Mouse (Mus musculus) subcutaneous adipose tissue, adult 2 months (tissue): ENCODE data around the gene Vmn1r85. TPM values are rescaled to one million over a fixed set of nuclear protein-coding genes. Genes with fewer than 3 reads are reported as not detected.

Source experiments
- polyA plus RNA-seq: library from polyadenylated mRNA; depleted of rRNA; stranded (reverse); fragments of >200 nt; gene quantifications from 2 replicates; pipeline ENCODE4 v1.2.3, GENCODE M21; 2012; ENCODE audit warnings: low replicate concordance; rRNA removed

Vmn1r85 gene
- not detected in 2 replicates for polyA plus RNA-seq

GRCm38 (mm10) chr7:13095073-13095472 lies at the start of gene Vmn1r85:
TSS of gene Vmn1r85 (minus strand) at chr7:13095173.

GRCm38 (mm10) chr7:13140057-13140456 lies 45.1 kb upstream of the Vmn1r85 start, which contains the start of gene Vmn1r87:
TSS of gene Vmn1r87 (minus strand) at chr7:13140157.

GRCm38 (mm10) chr7:13119817-13120216 lies 24.8 kb upstream of the Vmn1r85 start, which contains the start of gene Vmn1r86:
TSS of gene Vmn1r86 (minus strand) at chr7:13119917.

GRCm38 (mm10) chr7:13054287-13055010 lies 40.5 kb downstream of the Vmn1r85 start, which contains the start of gene Mzf1:
TSS of gene Mzf1 (minus strand) at chr7:13054764.

GRCm38 (mm10) chr7:13037901-13038555 lies 56.9 kb downstream of the Vmn1r85 start, which contains the start of gene Ube2m:
TSS of gene Ube2m (minus strand) at chr7:13038275.

GRCm38 (mm10) chr7:13034148-13034977 lies 60.6 kb downstream of the Vmn1r85 start, which contains the start of gene Chmp2a:
TSS of gene Chmp2a (minus strand) at chr7:13034807.

Other genes with a start within 250 kb of the Vmn1r85 start
- 1.4 and 2.6 TPM in 2 replicates for gene Zfp128, start 214.0 kb downstream of the Vmn1r85 start, polyA plus RNA-seq
- gene Zscan22, start 197.4 kb downstream of the Vmn1r85 start, polyA plus RNA-seq, result 6.9 and 16.2 TPM in 2 replicates
- gene Rps5, start 172.9 kb downstream of the Vmn1r85 start, polyA plus RNA-seq, result 1,231 and 3,702 TPM in 2 replicates
- gene Rnf225, start 167.8 kb downstream of the Vmn1r85 start, polyA plus RNA-seq, result 0.26 and 0.54 TPM in 2 replicates
- 5.6 and 11.9 TPM in 2 replicates for gene Zfp324, start 129.3 kb downstream of the Vmn1r85 start, polyA plus RNA-seq
- 5.9 and 11.7 TPM in 2 replicates for gene Zfp446, start 117.3 kb downstream of the Vmn1r85 start, polyA plus RNA-seq
- 0.32 and 0.63 TPM in 2 replicates for gene Slc27a5, start 97.0 kb downstream of the Vmn1r85 start, polyA plus RNA-seq
- gene Trim28, start 96.1 kb downstream of the Vmn1r85 start, polyA plus RNA-seq, result 168 and 437 TPM in 2 replicates
- gene Zbtb45, start 85.1 kb downstream of the Vmn1r85 start, polyA plus RNA-seq, result 12.3 and 22.9 TPM in 2 replicates
- gene Chmp2a, start 60.4 kb downstream of the Vmn1r85 start, polyA plus RNA-seq, result 100 and 104 TPM in 2 replicates
- 232 and 241 TPM in 2 replicates for gene Ube2m, start 56.9 kb downstream of the Vmn1r85 start, polyA plus RNA-seq
- 0.92 and 2.7 TPM in 2 replicates for gene Mzf1, start 40.4 kb downstream of the Vmn1r85 start, polyA plus RNA-seq
- gene Vmn1r86, start 24.7 kb upstream of the Vmn1r85 start, polyA plus RNA-seq, result not detected in 2 replicates
- not detected in 2 replicates for gene Vmn1r87, start 45.0 kb upstream of the Vmn1r85 start, polyA plus RNA-seq
- gene Vmn1r88, start 64.4 kb upstream of the Vmn1r85 start, polyA plus RNA-seq, result not detected in 2 replicates
- gene Vmn1r89, start 117.8 kb upstream of the Vmn1r85 start, polyA plus RNA-seq, result not detected in 2 replicates
- gene Lig1, start 182.1 kb upstream of the Vmn1r85 start, polyA plus RNA-seq, result 4.2 and 14.0 TPM in 2 replicates
- 3.4 and 6.5 TPM in 2 replicates for gene Zswim9, start 183.5 kb upstream of the Vmn1r85 start, polyA plus RNA-seq
- 0.21 and 0.59 TPM in 2 replicates for gene Pla2g4c, start 229.5 kb upstream of the Vmn1r85 start, polyA plus RNA-seq